Mouse (Mus musculus): ENCODE measurements around the gene Tob2.

Gene Tob2

GRCm38 (mm10) chr15:81810671-81811598 lies 47.7 kb downstream of the Tob2 start:
- peak; percentile 98 to 99 for DNase-seq

GRCm38 (mm10) chr15:81810150-81810549 lies 48.4 kb downstream of the Tob2 start:
- peak; percentile 91 to 95 for DNase-seq

- no peak for DNase-seq
Observed at GRCm38 (mm10) chr15:81809550-81809949, 49.0 kb downstream of the Tob2 start.

- DNase-seq, result no peak
Observed at GRCm38 (mm10) chr15:81808799-81809198, 49.8 kb downstream of the Tob2 start.

GRCm38 (mm10) chr15:81806621-81807404 lies 51.8 kb downstream of the Tob2 start:
- peak; percentile 58 to 75 for DNase-seq

GRCm38 (mm10) chr15:81805624-81806023 lies 53.0 kb downstream of the Tob2 start:
- peak; percentile 64 to 80 for DNase-seq

- DNase-seq, result no peak
Observed at GRCm38 (mm10) chr15:81804883-81805282, 53.7 kb downstream of the Tob2 start.

GRCm38 (mm10) chr15:81804172-81804571 lies 54.4 kb downstream of the Tob2 start:
- no peak for DNase-seq

- DNase-seq, result no peak
Observed at GRCm38 (mm10) chr15:81803425-81803951, 55.1 kb downstream of the Tob2 start.

- no peak for DNase-seq
Observed at GRCm38 (mm10) chr15:81802941-81803351, 55.6 kb downstream of the Tob2 start.

GRCm38 (mm10) chr15:81802001-81802890 lies 56.4 kb downstream of the Tob2 start, which contains the start of gene Tef:
TSS of gene Tef (plus strand) at chr15:81802421.
- peak; percentile 99 to 100 for DNase-seq

- no peak for DNase-seq
Observed at GRCm38 (mm10) chr15:81800391-81800790, 58.2 kb downstream of the Tob2 start.

- no peak for DNase-seq
Observed at GRCm38 (mm10) chr15:81798421-81798820, 60.2 kb downstream of the Tob2 start.

Data from lung, postnatal 4 days (tissue).